Mouse (Mus musculus) mammary gland, adult 2 months (tissue): ENCODE data around the gene Ampd3. TPM values are rescaled to one million over a fixed set of nuclear protein-coding genes. Genes with fewer than 3 reads are reported as not detected.

ENCODE experiments used
- polyA plus RNA-seq: library from polyadenylated mRNA; depleted of rRNA; stranded (reverse); fragments of >200 nt; gene quantifications from 2 replicates; pipeline ENCODE4 v1.2.3, GENCODE M21; 2012; ENCODE audit warnings: low replicate concordance; rRNA removed

Ampd3 gene
- 15.7 and 23.7 TPM in 2 replicates for polyA plus RNA-seq

DNA sequence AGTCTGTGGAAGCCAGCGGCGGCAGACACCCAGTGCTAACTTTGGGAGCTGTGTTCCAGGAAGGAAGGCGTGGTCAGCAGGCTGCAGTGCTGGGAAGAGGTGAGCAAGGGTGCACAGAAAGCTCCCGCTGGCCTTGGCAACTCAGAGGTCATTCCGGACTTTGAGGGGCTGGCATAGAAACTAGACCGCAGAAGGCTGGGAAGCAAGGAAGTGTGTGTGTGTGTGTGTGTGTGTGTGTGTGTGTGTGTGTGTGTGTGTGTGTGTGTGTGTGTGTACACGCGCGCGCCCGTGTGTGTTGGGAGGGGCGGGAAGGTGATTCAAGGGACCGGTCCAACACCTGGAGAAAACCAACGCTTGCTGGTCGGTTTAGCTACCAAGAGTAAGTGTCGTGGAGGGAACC lies at the start of gene Ampd3:
TSS of gene Ampd3 (plus strand) at position 206 of the 400 bp plus-strand sequence.

DNA sequence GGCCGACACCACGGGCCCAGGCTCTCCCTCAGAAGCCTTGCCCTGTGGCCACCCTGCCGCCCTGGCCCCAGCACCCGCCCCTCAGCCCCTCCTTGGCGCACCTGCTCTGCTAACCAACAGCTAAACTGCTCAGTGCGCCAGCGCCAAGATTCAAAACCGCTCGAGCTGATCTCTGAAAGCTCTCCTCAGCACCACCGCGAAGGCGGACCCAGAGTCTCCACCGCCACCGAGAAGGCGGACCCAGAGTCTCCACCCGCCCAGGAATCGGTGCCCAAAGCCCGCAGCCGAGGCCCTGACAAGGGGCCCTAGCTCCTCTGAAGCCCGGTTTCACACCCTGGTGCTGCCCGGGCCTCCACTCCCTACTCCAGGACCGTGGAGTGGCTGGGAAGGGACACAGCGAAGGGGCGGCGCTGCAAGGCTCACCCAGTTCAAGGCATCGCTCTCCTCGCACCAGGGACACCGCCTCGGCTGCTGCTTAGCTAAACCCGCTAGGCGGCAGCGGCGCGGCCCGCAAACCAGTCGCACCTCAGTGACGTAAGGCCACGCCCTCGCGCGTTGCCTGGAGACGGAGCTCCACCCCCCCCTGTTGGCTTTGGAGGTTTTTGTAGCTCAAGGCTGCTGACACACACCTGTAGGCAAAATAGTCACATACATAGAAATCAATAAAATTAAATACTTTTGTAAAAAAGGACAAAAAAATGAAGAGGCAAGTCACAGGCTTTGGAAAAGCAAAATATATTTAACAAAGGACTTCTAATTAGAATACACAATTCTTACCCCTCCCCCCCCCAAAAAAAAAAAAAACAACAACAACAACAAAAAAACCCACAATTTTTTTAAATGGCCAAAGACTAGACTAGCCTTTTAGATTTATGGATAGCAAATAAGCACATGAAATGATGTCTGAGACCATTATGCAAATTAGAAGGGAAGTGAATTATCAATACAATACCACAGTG lies 76.2 kb downstream of the Ampd3 start, which contains the start of gene Rnf141:
TSS of gene Rnf141 (minus strand) at position 542 of the 959 bp plus-strand sequence.

Other genes starting within 250 kb of the Ampd3 start
- 11.7 and 18.4 TPM in 2 replicates for gene Sbf2, start 153.3 kb upstream of the Ampd3 start, polyA plus RNA-seq
- gene Adm, start 140.5 kb upstream of the Ampd3 start, polyA plus RNA-seq: 13.8 and 16.6 TPM in 2 replicates
- 12.8 and 39.1 TPM in 2 replicates for gene Rnf141, start 76.3 kb downstream of the Ampd3 start, polyA plus RNA-seq
- 29.3 and 55.9 TPM in 2 replicates for gene Lyve1, start 95.0 kb downstream of the Ampd3 start, polyA plus RNA-seq
- gene Mrvi1, start 214.3 kb downstream of the Ampd3 start, polyA plus RNA-seq: 8.4 and 10.0 TPM in 2 replicates